In genomic region chr3:145817276-145817675, GRCm38 (mm10) we compare ENCODE assay signal across 9 mouse cellular contexts. TPM values are rescaled to one million over a fixed set of nuclear protein-coding genes. Genes with fewer than 3 reads are reported as not detected.
A peak's percentile ranks its signal among the peaks of the same experiment; 100 is the strongest.
DNase-seq lines count a peak whose midpoint lies in the region; ATAC-seq and TF ChIP-seq lines count a peak whose summit lies in the region.
"Had no signal": no experiment of that assay in that cellular context is flagged by ENCODE, and none has a peak within 500 bp of the region (broad histone marks: within the 10 kb centered on the region; RNA-seq: fewer than 3 reads in every experiment).

No protein-coding gene starts in this region.

- no peaks in the 10 kb centered on the region for H3K27me3 ChIP-seq in lung, embryonic 15.5 days
- H3K27me3 ChIP-seq in intestine, embryonic 15.5 days (replicated peaks): no peaks in the 10 kb centered on the region
- no peaks in the 10 kb centered on the region for H3K27me3 ChIP-seq in midbrain, postnatal 0 days (ENCODE audit: insufficient read depth, low read length)
- H3K27me3 ChIP-seq: limb, embryonic 15.5 days had no signal

- DNase-seq in cerebellum, postnatal 10 days: peak; percentile 34 to 47
- no peak for DNase-seq in cerebellum, postnatal 36 days
- no peak for DNase-seq in lung, adult 18-20 months
- peak; percentile 70 for DNase-seq in midbrain, postnatal 0 days (ENCODE audit: low spot score)
- no peak for DNase-seq in spleen, adult 12 weeks (ENCODE audit: low spot score)

- peak overlapping the region; percentile 58 for H3K27ac ChIP-seq in lung, embryonic 15.5 days
- peak overlapping the region; percentile 46; the same call in 1 of the 2 replicates for H3K27ac ChIP-seq in intestine, embryonic 15.5 days
- no peak overlapping the region for H3K27ac ChIP-seq in midbrain, postnatal 0 days (ENCODE audit: low read depth, low read length)
- H3K27ac ChIP-seq: limb, embryonic 15.5 days had no signal

- H3K4me2 ChIP-seq in lung, embryonic 15.5 days: no peak overlapping the region
- H3K4me2 ChIP-seq in intestine, embryonic 15.5 days (replicated peaks): peak overlapping the region; percentile 27; the same call in 1 of the 2 replicates
- H3K4me2 ChIP-seq in midbrain, postnatal 0 days (ENCODE audit: low read depth, low read length, poor library complexity, severe bottlenecking): no peak overlapping the region
- H3K4me2 ChIP-seq: limb, embryonic 15.5 days had no signal

- H3K9ac ChIP-seq in lung, embryonic 15.5 days: no peak overlapping the region
- H3K9ac ChIP-seq in intestine, embryonic 15.5 days: no peak overlapping the region
- 0 out of 2 replicates have a peak overlapping the region, but pooled peaks have one; percentile 8 for H3K9ac ChIP-seq in midbrain, postnatal 0 days (replicated peaks; ENCODE audit: low read length, poor library complexity, severe bottlenecking)
- H3K9ac ChIP-seq: limb, embryonic 15.5 days had no signal

- H3K9me3 ChIP-seq in lung, embryonic 15.5 days: no peaks in the 10 kb centered on the region
- H3K9me3 ChIP-seq in intestine, embryonic 15.5 days: no peaks in the 10 kb centered on the region
- no peaks in the 10 kb centered on the region for H3K9me3 ChIP-seq in midbrain, postnatal 0 days (ENCODE audit: low read length)
- H3K9me3 ChIP-seq: limb, embryonic 15.5 days had no signal

- no peak for ATAC-seq in lung, embryonic 15.5 days (ENCODE audit: borderline replicate concordance, extremely low read depth, low FRiP score, low TSS enrichment)
- 0 out of 2 replicates have a peak, but pooled peaks have one; percentile 22 for ATAC-seq in intestine, embryonic 15.5 days
- peak; percentile 64; the same call in 1 of the 2 replicates for ATAC-seq in midbrain, postnatal 0 days (ENCODE audit: low FRiP score)
- no peak for ATAC-seq in activated CD4-positive, CD25-positive, alpha-beta regulatory T cell, adult 4 months

- H3K4me3 ChIP-seq in lung, embryonic 15.5 days: no peak overlapping the region
- no peak overlapping the region for H3K4me3 ChIP-seq in intestine, embryonic 15.5 days (replicated peaks)
- H3K4me3 ChIP-seq in midbrain, postnatal 0 days (ENCODE audit: low read depth, low read length): no peak overlapping the region
- H3K4me3 ChIP-seq: limb, embryonic 15.5 days had no signal

- H3K36me3 ChIP-seq in lung, embryonic 15.5 days: no peaks in the 10 kb centered on the region
- H3K36me3 ChIP-seq in intestine, embryonic 15.5 days: no peaks in the 10 kb centered on the region
- H3K36me3 ChIP-seq in midbrain, postnatal 0 days (ENCODE audit: insufficient read depth, low read length): no peaks in the 10 kb centered on the region
- H3K36me3 ChIP-seq: limb, embryonic 15.5 days had no signal

- no peak for TF ChIP-seq CTCF in midbrain, postnatal 0 days (IDR thresholded peaks at IDR 0.05)

- 45% methylated on average over 6 of the region's 6 CpGs for whole genome bisulfite sequencing in lung, embryonic 15.5 days
- 47% methylated on average over 6 of the region's 6 CpGs for WGBS in intestine, embryonic 15.5 days
- WGBS in midbrain, postnatal 0 days: 39% methylated on average over 6 of the region's 6 CpGs

- H3K4me1 ChIP-seq in lung, embryonic 15.5 days: peaks cover 26% of the 10 kb centered on the region
- H3K4me1 ChIP-seq in intestine, embryonic 15.5 days (replicated peaks): peaks cover 18% of the 10 kb centered on the region
- no peaks in the 10 kb centered on the region for H3K4me1 ChIP-seq in midbrain, postnatal 0 days (ENCODE audit: insufficient read depth, low read length)
- H3K4me1 ChIP-seq: limb, embryonic 15.5 days had no signal

RNA-seq across cellular contexts. Expression of gene Ddah1, which starts 58.8 kb away (rescaled TPM):
- polyA plus RNA-seq in lung, embryonic 15.5 days (2015; fragmentation: Nextera tagmentation; extraction: Ambion mirVana): 27.7 and 30.8 TPM in 2 replicates
- polyA plus RNA-seq in intestine, embryonic 15.5 days (2015; fragmentation: Nextera tagmentation; extraction: Ambion mirVana): 45.3 and 53.5 TPM in 2 replicates
- total RNA-seq in midbrain, postnatal 0 days (2014; rRNA removed): 162 and 163 TPM in 2 replicates
- polyA plus RNA-seq in midbrain, postnatal 0 days (2015; fragmentation: Nextera tagmentation; extraction: Ambion mirVana): 203 and 209 TPM in 2 replicates
- not detected for polyA plus RNA-seq in activated CD4-positive, CD25-positive, alpha-beta regulatory T cell, adult 4 months (2017; shearing (Covaris generic))

Comparison
In these comparisons a context has a peak if more than half of its experiments do, and no peak if none do; other contexts are left out.
1. DNase-seq: peak in cerebellum, postnatal 10 days (2 of 2) and midbrain, postnatal 0 days (single experiment); none in cerebellum, postnatal 36 days (0 of 2), lung, adult 18-20 months (0 of 2) and spleen, adult 12 weeks (single experiment).
2. ATAC-seq: peak in intestine, embryonic 15.5 days (single experiment) and midbrain, postnatal 0 days (single experiment); none in lung, embryonic 15.5 days (single experiment) and activated CD4-positive, CD25-positive, alpha-beta regulatory T cell, adult 4 months (single experiment).
3. RNA of gene Ddah1, which starts 58.8 kb away (polyA plus RNA-seq): 203 to 209 TPM in midbrain, postnatal 0 days, 45.3 to 53.5 TPM in intestine, embryonic 15.5 days and 27.7 to 30.8 TPM in lung, embryonic 15.5 days; not detected in activated CD4-positive, CD25-positive, alpha-beta regulatory T cell, adult 4 months; every median in the first group is over 10 times any median in the second.